Mouse (Mus musculus) cerebral cortex, adult 2 months (tissue): ENCODE results near the gene Tldc1.

ENCODE experiments used
- WGBS: fragments of 180-500 bp; shearing (Covaris S2); methylation state at CpG from one replicate; pipeline ENCODE4 v1.1.7; 2018; 5-methylcytosine and 5-hydroxymethylcytosine counted together

The Tldc1 gene

GRCm38 (mm10) chr8:119778263-119778662 lies at the start of gene Tldc1:
Gene Tldc1, minus strand, starts transcription at chr8:119778416.
- 0% methylated on average over 18 of the region's 18 CpGs for WGBS

GRCm38 (mm10) chr8:119827721-119828153 lies 49.5 kb upstream of the Tldc1 start:
- WGBS = 43% methylated on average over 4 of the region's 4 CpGs

- 90% methylated on average over 5 of the region's 5 CpGs for WGBS
These were observed 48.8 kb upstream of the Tldc1 start for GRCm38 (mm10) chr8:119826982-119827381.

GRCm38 (mm10) chr8:119825950-119826730 lies 47.9 kb upstream of the Tldc1 start:
- WGBS = 85% methylated on average over 19 of the region's 19 CpGs

- WGBS = 47% methylated on average over 11 of the region's 11 CpGs
These were observed 46.6 kb upstream of the Tldc1 start for GRCm38 (mm10) chr8:119824809-119825273.

- WGBS = 31% methylated on average over 4 of the region's 4 CpGs
These were observed 45.9 kb upstream of the Tldc1 start for GRCm38 (mm10) chr8:119824100-119824499.

GRCm38 (mm10) chr8:119823278-119823677 lies 45.1 kb upstream of the Tldc1 start:
- WGBS = 69% methylated on average over 9 of the region's 9 CpGs

GRCm38 (mm10) chr8:119821691-119822090 lies 43.5 kb upstream of the Tldc1 start:
- 94% methylated on average over 6 of the region's 6 CpGs for WGBS

- WGBS = 88% methylated on average over 8 of the region's 8 CpGs
These were observed 41.8 kb upstream of the Tldc1 start for GRCm38 (mm10) chr8:119819976-119820375.

- WGBS = 55% methylated on average over 7 of the region's 7 CpGs
These were observed 41.1 kb upstream of the Tldc1 start for GRCm38 (mm10) chr8:119819316-119819715.

- WGBS = 53% methylated on average over 12 of the region's 12 CpGs
These were observed 39.2 kb upstream of the Tldc1 start for GRCm38 (mm10) chr8:119817446-119817845.

- WGBS = 84% methylated on average over 6 of the region's 6 CpGs
These were observed 38.0 kb upstream of the Tldc1 start for GRCm38 (mm10) chr8:119816219-119816618.

- WGBS = 79% methylated on average over 12 of the region's 12 CpGs
These were observed 34.6 kb upstream of the Tldc1 start for GRCm38 (mm10) chr8:119812650-119813431.

GRCm38 (mm10) chr8:119811925-119812324 lies 33.7 kb upstream of the Tldc1 start:
- WGBS = 52% methylated on average over 6 of the region's 6 CpGs

GRCm38 (mm10) chr8:119810953-119811499 lies 32.8 kb upstream of the Tldc1 start:
- 83% methylated on average over 14 of the region's 14 CpGs for WGBS

GRCm38 (mm10) chr8:119810127-119810868 lies 32.1 kb upstream of the Tldc1 start:
- 53% methylated on average over 23 of the region's 23 CpGs for WGBS

- WGBS = 91% methylated on average over 9 of the region's 9 CpGs
These were observed 31.4 kb upstream of the Tldc1 start for GRCm38 (mm10) chr8:119809620-119810019.

GRCm38 (mm10) chr8:119807687-119808086 lies 29.5 kb upstream of the Tldc1 start:
- 98% methylated on average over 4 of the region's 4 CpGs for WGBS

GRCm38 (mm10) chr8:119806422-119807263 lies 28.4 kb upstream of the Tldc1 start:
- 36% methylated on average over 14 of the region's 14 CpGs for WGBS

- 67% methylated on average over 8 of the region's 8 CpGs for WGBS
These were observed 27.1 kb upstream of the Tldc1 start for GRCm38 (mm10) chr8:119805275-119805674.

GRCm38 (mm10) chr8:119802592-119802991 lies 24.4 kb upstream of the Tldc1 start:
- WGBS = 94% methylated on average over 1 of the region's 1 CpGs
